Mouse (Mus musculus): ENCODE measurements around the gene Gm10447.

DNA sequence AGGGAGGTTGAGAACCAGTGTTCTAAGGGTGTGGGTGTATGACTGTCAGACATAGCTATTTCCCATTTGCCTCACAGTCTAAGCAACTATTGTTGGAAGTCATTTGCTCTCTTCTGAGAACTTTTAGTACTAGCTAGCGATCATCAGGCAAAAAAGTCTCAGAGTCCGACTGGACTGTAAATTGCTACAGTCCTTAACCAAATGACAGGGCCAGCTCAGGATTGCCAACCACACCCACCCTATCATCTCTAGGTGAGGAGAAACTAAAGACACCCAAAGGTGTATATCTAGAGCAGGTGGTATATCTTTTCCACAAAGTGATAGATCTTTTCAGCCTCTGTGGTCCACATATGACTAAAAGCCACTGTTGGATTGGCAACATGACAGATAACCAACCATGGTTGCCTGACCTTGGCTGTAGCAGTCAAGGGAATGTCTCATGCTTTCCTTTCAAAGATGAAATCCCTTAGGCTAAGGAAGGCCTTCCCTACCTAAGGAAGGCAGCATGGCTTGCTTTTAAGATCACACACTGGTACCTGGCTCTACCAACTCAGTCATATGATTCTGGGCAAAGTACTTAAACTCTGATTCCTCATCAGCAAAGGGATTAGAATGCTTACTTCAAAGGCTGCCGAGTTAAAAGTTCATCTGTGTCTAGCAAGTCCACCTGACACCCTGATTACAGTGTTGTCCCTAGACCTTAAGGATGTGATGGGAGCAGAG lies 28.8 kb downstream of the Gm10447 start:
- TF ChIP-seq USF1 (IDR thresholded peaks at IDR 0.05; ENCODE audit: low read depth) (no peak), REST (IDR thresholded peaks at IDR 0.05; ENCODE audit: insufficient read depth, insufficient read length) (no peak), POLR2AphosphoS2 (IDR thresholded peaks at IDR 0.05; ENCODE audit: insufficient read length, low read depth) (no peak), POLR2A (IDR thresholded peaks at IDR 0.05; ENCODE audit: insufficient read length, low read depth) (peak; percentile 6), MAX (IDR thresholded peaks at IDR 0.05; ENCODE audit: low read depth) (no peak)

All from myocyte (in vitro differentiated cells).